Mouse (Mus musculus) heart, adult 18-20 months (tissue): ENCODE results near the gene Psmd13. TPM values are rescaled to one million over a fixed set of nuclear protein-coding genes. Genes with fewer than 3 reads are reported as not detected.

Experiments used
- DNase-seq, 2 experiments: peaks; one replicate each; pipeline ENCODE4 v3.0.0; 2021 to 2022; ENCODE audit warnings: mixed read lengths in 1 of 2
- total RNA-seq, 2 experiments: library from RNA; stranded (reverse); gene quantifications; 2 replicates each; pipeline ENCODE4 v1.2.3; 2021

The Psmd13 gene
- total RNA-seq, 2 experiments from 2014 or later = 76.5 to 84.0 TPM

DNA sequence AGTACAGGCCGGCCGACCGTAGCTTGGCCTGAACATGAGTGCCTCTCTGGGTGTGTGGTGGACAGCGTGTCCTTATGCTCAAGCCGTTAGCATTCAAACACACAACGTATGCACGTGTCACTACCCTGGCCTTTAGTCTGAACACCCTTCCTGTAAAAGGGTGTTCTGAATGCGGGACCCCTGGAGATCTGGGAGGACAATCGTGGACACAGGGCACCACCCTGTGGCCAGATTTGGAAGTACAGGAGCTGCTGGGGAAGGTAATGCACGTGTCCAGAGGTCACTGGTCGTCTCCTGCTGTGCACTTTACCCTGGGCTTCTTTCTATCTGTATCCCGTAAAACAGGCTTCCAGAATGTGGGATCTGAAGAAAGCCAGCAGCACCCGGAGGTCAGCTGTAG is 21.4 kb downstream of the Psmd13 start:
- DNase-seq = peak; percentile 70 to 92

DNA sequence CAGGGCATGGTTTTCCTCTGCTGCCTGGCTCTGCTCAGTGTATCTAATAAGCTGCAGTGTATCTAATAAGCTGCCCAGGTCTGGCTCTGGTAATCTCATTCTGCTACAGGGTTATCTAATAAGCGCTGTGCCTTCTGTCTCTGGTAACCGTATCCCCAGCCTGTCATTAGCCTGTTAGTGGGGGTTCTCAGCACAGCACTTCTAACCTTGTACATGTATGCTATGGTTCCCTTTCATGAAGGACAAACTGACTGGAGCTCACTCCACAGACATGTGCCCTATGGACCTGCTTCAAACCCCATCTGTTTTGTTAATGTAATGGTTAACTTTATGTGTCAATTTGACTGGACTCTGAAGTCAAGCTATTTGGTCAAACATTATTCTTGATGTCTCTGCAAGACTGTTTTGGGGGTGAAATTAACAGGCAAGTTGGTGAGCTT is 23.9 kb downstream of the Psmd13 start:
- no peak for DNase-seq

DNA sequence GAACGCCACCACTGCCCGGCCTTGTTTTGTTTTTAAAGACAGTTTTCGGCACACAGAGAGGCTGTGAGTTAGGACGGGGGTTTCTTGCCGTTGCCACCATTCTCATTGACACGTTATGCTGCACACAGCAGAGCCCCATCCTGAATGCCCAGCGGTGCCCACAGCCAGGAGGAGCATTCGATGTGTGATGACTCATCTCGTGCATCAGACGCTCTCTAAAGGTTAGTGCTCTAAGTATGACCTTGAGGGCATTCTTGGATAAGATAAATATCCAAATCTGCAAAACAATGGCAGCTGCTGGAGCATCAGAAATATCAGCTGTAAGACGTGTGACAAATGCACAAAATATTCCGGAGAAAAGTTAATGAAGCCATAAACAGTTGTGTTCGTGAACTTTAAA is 25.4 kb downstream of the Psmd13 start:
- DNase-seq = no peak

GRCm38 (mm10) chr7:140907697-140908096 is 25.9 kb downstream of the Psmd13 start:
- no peak for DNase-seq

DNA sequence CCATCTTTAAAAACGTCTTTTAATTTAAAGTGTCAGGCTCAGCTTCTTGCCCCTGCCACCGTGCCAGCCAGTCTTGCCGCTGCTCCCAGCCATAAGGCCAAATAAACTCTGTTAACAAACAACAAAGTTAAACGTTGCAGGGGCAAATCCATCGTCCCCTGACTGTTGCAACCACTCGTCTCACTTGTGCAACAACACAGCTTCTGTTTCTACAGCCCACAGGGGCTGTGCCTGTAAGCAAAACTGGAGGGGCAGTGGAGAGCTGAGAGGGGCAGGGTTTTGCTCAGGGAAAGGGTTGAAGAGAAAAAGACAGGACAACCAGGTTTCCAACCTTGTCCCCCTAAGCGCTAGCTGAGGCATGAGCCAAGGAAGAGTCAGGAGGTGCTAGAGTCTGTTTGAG is 26.4 kb downstream of the Psmd13 start:
- DNase-seq = no peak

- DNase-seq = peak; percentile 82 to 92
These were observed 26.9 kb downstream of the Psmd13 start for GRCm38 (mm10) chr7:140908634-140909107.

GRCm38 (mm10) chr7:140912293-140912692 is 30.5 kb downstream of the Psmd13 start:
- DNase-seq = no peak

- DNase-seq = no peak
These were observed 31.2 kb downstream of the Psmd13 start for GRCm38 (mm10) chr7:140912846-140913482.

- no peak for DNase-seq
These were observed 32.4 kb downstream of the Psmd13 start for GRCm38 (mm10) chr7:140914031-140914690.

DNA sequence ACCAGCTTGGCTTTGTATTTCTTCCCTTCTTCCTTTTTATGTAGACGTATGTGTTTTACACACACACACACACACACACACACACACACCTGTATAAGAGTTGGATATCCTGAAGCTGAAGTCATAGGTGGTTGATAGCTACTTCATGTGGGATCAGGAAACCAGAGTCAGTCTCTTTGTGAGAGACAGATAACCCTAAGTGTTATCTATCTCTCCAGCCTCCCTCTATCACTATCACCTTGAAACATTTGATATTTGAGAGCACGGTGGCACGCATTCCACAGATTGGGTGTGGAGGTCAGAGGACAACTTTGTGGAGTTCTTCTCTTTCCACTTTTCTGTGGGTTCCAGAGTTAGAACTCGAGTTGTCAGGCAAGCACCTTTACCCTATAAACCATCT is 38.1 kb downstream of the Psmd13 start:
- no peak for DNase-seq

DNA sequence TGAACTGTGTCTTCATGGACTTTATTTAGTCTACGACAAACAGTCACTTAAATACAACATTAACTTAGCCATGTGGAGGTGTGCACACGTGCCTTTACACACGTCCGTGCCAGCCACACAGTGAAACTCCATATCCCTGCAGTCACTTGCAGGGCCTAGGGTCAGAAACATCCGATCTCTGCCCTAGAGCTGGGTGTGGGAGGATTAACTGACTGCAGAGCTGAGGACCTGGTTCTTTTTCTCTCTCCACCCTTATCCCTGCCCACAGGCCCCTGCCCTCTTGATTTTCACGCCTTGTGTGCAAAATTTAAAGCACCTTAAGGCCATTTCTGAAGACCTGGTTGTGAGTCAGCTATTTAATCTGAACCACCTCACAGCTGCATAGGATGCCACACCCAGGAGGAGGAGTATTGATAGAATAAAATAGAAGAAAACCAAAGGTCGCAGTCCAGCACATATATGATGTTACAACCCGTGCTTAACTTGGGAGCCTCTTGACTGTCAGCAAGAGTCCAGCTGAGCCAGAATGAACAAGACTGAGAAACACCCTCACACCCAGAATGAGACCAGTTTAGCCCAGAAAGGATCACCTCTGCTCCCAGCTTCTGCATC is 38.8 kb downstream of the Psmd13 start, which contains the start of gene Nlrp6:
Nlrp6 (plus strand) TSS at position 485 of the 612 bp plus-strand sequence.
- DNase-seq = no peak

DNA sequence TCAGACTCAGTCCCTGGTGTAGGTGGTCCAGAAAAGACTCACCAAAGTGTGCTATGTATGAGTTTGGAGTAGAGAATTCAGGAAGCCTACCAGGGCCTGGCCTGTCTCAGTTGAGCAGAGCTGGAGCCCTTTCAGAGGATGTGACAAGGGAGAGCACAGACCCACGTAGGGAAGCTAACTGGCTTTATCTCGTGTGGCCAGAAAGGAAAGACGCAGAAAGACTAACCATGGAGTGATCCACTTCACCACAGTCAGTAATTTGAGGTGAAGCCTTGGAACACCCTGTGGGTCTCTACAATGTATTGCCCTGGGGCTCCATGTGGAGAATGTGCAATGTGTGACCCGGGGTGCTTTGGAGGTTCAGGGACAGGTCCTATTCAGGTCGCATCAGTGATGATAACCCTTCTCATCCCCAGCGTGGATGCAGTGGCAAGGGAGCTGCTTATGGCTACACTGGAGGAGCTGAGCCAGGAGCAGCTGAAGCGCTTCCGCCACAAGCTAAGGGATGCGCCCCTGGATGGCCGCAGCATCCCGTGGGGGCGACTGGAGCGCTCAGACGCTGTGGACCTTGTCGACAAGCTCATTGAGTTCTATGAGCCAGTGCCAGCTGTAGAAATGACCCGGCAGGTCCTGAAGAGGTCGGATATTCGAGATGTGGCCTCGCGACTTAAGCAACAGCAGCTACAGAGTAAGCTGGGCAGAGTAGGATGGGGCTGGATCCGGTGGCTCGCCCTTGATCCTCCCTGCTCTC is 39.6 kb downstream of the Psmd13 start:
- no peak for DNase-seq

GRCm38 (mm10) chr7:140922398-140923069 is 40.8 kb downstream of the Psmd13 start:
- DNase-seq = peak in 1 of 2 experiments; percentile 68

- DNase-seq = no peak
These were observed 41.5 kb downstream of the Psmd13 start for GRCm38 (mm10) chr7:140923070-140923775.

- no peak for DNase-seq
These were observed 45.4 kb downstream of the Psmd13 start for GRCm38 (mm10) chr7:140927181-140927580.

GRCm38 (mm10) chr7:140938436-140938835 is 56.7 kb downstream of the Psmd13 start:
- no peak for DNase-seq

GRCm38 (mm10) chr7:140938896-140939295 is 57.1 kb downstream of the Psmd13 start:
- no peak for DNase-seq

GRCm38 (mm10) chr7:140939669-140940171 is 58.0 kb downstream of the Psmd13 start:
- peak; percentile 35 to 45 for DNase-seq

- peak; percentile 92 to 96 for DNase-seq
These were observed 59.7 kb downstream of the Psmd13 start, which contains the start of gene Pgghg for GRCm38 (mm10) chr7:140941222-140942051. Gene Pgghg (plus strand): TSS chr7:140941391.

- no peak for DNase-seq
These were observed 60.6 kb downstream of the Psmd13 start for GRCm38 (mm10) chr7:140942341-140942740.
